In the genomic region with DNA sequence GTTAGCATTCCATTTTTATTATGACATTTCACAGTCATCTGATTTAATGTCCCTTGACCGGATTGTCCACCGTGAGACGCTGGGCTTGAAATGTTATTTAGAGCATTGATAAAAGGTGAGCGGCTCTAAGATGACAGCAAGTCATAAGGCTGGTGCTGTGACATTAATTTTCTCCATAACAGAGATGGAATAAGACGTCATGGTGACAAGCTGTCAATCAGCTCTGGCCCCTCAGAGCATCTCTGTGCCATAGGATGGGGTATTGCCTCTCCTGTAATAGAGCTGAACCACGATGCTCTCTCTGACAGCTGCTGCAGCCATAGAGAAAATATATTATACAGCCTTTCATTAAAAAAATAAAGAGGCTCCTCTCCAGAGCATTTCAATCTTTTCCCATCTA, we compare ENCODE assay signal across 27 mouse cellular contexts.
DNase-seq lines count a peak whose midpoint lies in the region; ATAC-seq lines count a peak whose summit lies in the region.
"Had no signal": no experiment of that assay in that cellular context is flagged by ENCODE, and none has a peak within 500 bp of the region (broad histone marks: within the 10 kb centered on the region; RNA-seq: fewer than 3 reads in every experiment).

No protein-coding gene starts in this region.

- H3K27me3 ChIP-seq in neural tube, embryonic 11.5 days (ENCODE audit: control insufficient read depth, insufficient read depth, low read length), result no peaks in the 10 kb centered on the region
- H3K27me3 ChIP-seq in hindbrain, embryonic 13.5 days, result no peaks in the 10 kb centered on the region
- peaks cover 15% of the 10 kb centered on the region for H3K27me3 ChIP-seq in midbrain, embryonic 12.5 days
- H3K27me3 ChIP-seq in neural tube, embryonic 13.5 days, result no peaks in the 10 kb centered on the region
- H3K27me3 ChIP-seq: heart, embryonic 12.5 days; limb, embryonic 15.5 days; liver, embryonic 15.5 days; lung, embryonic 15.5 days; megakaryocyte, embryonic 14.5 days had no signal

- DNase-seq in neural tube, embryonic 11.5 days (ENCODE audit: low spot score), result no peak
- DNase-seq in neural tube, embryonic 10.5 days (ENCODE audit: extremely low spot score, low spot score), result no peak
- DNase-seq in ovary, postnatal 10 days (ENCODE audit: low spot score), result no peak
- DNase-seq in spleen, postnatal 4 days (ENCODE audit: low spot score in 2 of 2), result no peak
- DNase-seq in cerebellum, postnatal 10 days, result no peak
- DNase-seq: adrenal gland, adult 2 months; cerebellum, adult 2 months; gastrocnemius, postnatal 25 days; heart, adult 18-20 months; heart, postnatal 10 days; kidney, adult 18-20 months; left cerebral cortex, postnatal 4 days; lung, postnatal 36 days; retina, postnatal 1 day; right cerebral cortex, postnatal 25 days; spleen, adult 18-20 months; thymus, postnatal 25 days had no signal

- H3K9me3 ChIP-seq in neural tube, embryonic 11.5 days (ENCODE audit: control insufficient read depth, low read length), result no peaks in the 10 kb centered on the region
- H3K9me3 ChIP-seq in hindbrain, embryonic 13.5 days, result no peaks in the 10 kb centered on the region
- no peaks in the 10 kb centered on the region for H3K9me3 ChIP-seq in midbrain, embryonic 12.5 days
- no peaks in the 10 kb centered on the region for H3K9me3 ChIP-seq in neural tube, embryonic 13.5 days
- H3K9me3 ChIP-seq: heart, embryonic 12.5 days; limb, embryonic 15.5 days; liver, embryonic 15.5 days; lung, embryonic 15.5 days; megakaryocyte, embryonic 14.5 days had no signal

- no peak overlapping the region for H3K27ac ChIP-seq in neural tube, embryonic 11.5 days (ENCODE audit: low read depth, low read length)
- peak overlapping the region; percentile 36; the same call in 1 of the 2 replicates for H3K27ac ChIP-seq in hindbrain, embryonic 13.5 days
- peak overlapping the region; percentile 46; the same call in 1 of the 2 replicates for H3K27ac ChIP-seq in midbrain, embryonic 12.5 days (replicated peaks)
- no peak overlapping the region for H3K27ac ChIP-seq in neural tube, embryonic 13.5 days (replicated peaks)
- H3K27ac ChIP-seq: kidney, postnatal 0 days; limb, embryonic 15.5 days; liver, embryonic 15.5 days; lung, embryonic 15.5 days had no signal

- ATAC-seq in neural tube, embryonic 11.5 days (ENCODE audit: insufficient read depth, low FRiP score, low TSS enrichment), result peak; percentile 45; the same call in 1 of the 2 replicates
- peak; percentile 68 for ATAC-seq in hindbrain, embryonic 13.5 days (ENCODE audit: low FRiP score)
- peak; percentile 63 for ATAC-seq in midbrain, embryonic 12.5 days (ENCODE audit: low FRiP score, low read depth)
- ATAC-seq in neural tube, embryonic 13.5 days (ENCODE audit: low read depth), result peak; percentile 79
- ATAC-seq: inflammation-experienced regulatory T-cells, adult 6 months had no signal

- H3K36me3 ChIP-seq in neural tube, embryonic 11.5 days (ENCODE audit: control insufficient read depth, insufficient read depth, low read length), result no peaks in the 10 kb centered on the region
- H3K36me3 ChIP-seq in hindbrain, embryonic 13.5 days, result no peaks in the 10 kb centered on the region
- no peaks in the 10 kb centered on the region for H3K36me3 ChIP-seq in midbrain, embryonic 12.5 days
- no peaks in the 10 kb centered on the region for H3K36me3 ChIP-seq in neural tube, embryonic 13.5 days
- H3K36me3 ChIP-seq: heart, embryonic 12.5 days; limb, embryonic 15.5 days; liver, embryonic 15.5 days; lung, embryonic 15.5 days had no signal

- no peak overlapping the region for H3K4me3 ChIP-seq in neural tube, embryonic 11.5 days (ENCODE audit: low read depth, low read length)
- H3K4me3 ChIP-seq in hindbrain, embryonic 13.5 days, result no peak overlapping the region
- H3K4me3 ChIP-seq in midbrain, embryonic 12.5 days, result no peak overlapping the region
- no peak overlapping the region for H3K4me3 ChIP-seq in neural tube, embryonic 13.5 days
- H3K4me3 ChIP-seq: heart, embryonic 12.5 days; limb, embryonic 15.5 days; liver, embryonic 15.5 days; lung, embryonic 15.5 days; megakaryocyte, embryonic 14.5 days had no signal

- H3K9ac ChIP-seq in neural tube, embryonic 11.5 days (ENCODE audit: low read length), result no peak overlapping the region
- H3K9ac ChIP-seq in hindbrain, embryonic 13.5 days, result no peak overlapping the region
- no peak overlapping the region for H3K9ac ChIP-seq in midbrain, embryonic 12.5 days (replicated peaks)
- no peak overlapping the region for H3K9ac ChIP-seq in neural tube, embryonic 13.5 days
- H3K9ac ChIP-seq: heart, embryonic 12.5 days; limb, embryonic 15.5 days; liver, embryonic 15.5 days; lung, embryonic 15.5 days had no signal

- no peak overlapping the region for H3K4me2 ChIP-seq in neural tube, embryonic 11.5 days (ENCODE audit: low read depth)
- peak overlapping the region; percentile 1; the same call in 1 of the 2 replicates for H3K4me2 ChIP-seq in hindbrain, embryonic 13.5 days
- H3K4me2 ChIP-seq in midbrain, embryonic 12.5 days (replicated peaks), result no peak overlapping the region
- H3K4me2 ChIP-seq in neural tube, embryonic 13.5 days, result no peak overlapping the region
- H3K4me2 ChIP-seq: heart, embryonic 12.5 days; limb, embryonic 15.5 days; liver, embryonic 15.5 days; lung, embryonic 15.5 days had no signal

- 76% methylated on average over 6 of the region's 6 CpGs for WGBS in neural tube, embryonic 11.5 days
- 55% methylated on average over 6 of the region's 6 CpGs for WGBS in hindbrain, embryonic 13.5 days
- WGBS in midbrain, embryonic 12.5 days, result 51% methylated on average over 6 of the region's 6 CpGs
- WGBS in neural tube, embryonic 13.5 days, result 58% methylated on average over 6 of the region's 6 CpGs

- H3K4me1 ChIP-seq in neural tube, embryonic 11.5 days (ENCODE audit: control insufficient read depth, insufficient read depth, low read length), result no peaks in the 10 kb centered on the region
- 0 out of 2 replicates have a peak, but pooled peaks cover 8% of the 10 kb centered on the region for H3K4me1 ChIP-seq in hindbrain, embryonic 13.5 days (replicated peaks)
- peaks cover 8% of the 10 kb centered on the region; the same call in 1 of the 2 replicates for H3K4me1 ChIP-seq in midbrain, embryonic 12.5 days
- H3K4me1 ChIP-seq in neural tube, embryonic 13.5 days (replicated peaks), result peaks cover 4% of the 10 kb centered on the region; the same call in 1 of the 2 replicates
- H3K4me1 ChIP-seq: heart, embryonic 12.5 days; limb, embryonic 15.5 days; liver, embryonic 15.5 days; lung, embryonic 15.5 days; megakaryocyte, embryonic 14.5 days had no signal

Comparison
In these comparisons a context has a peak if more than half of its experiments do, and no peak if none do; other contexts are left out.
1. H3K27ac ChIP-seq: peak in hindbrain, embryonic 13.5 days (single experiment) and midbrain, embryonic 12.5 days (single experiment); none in neural tube, embryonic 11.5 days (single experiment) and neural tube, embryonic 13.5 days (single experiment).
2. Peak in every context shown above with its lines, with median percentiles within 50 percentile points of each other: ATAC-seq.